Mouse (Mus musculus) lung, adult 2 months (tissue): ENCODE results near the gene Olfr1045.

Experiments used
- CTCF ChIP-seq: fragments of 200-500 bp; IDR thresholded peaks from 2 replicates; pipeline ENCODE4 v1.5.1; 2011; ENCODE audit warnings: mild to moderate bottlenecking, low read length, control low read depth; ENCODE audit not compliant: insufficient read depth
- POLR2A ChIP-seq: fragments of 200-500 bp; IDR thresholded peaks from 2 replicates; pipeline ENCODE4 v1.6.1; 2011; ENCODE audit warnings: low read depth, mild to moderate bottlenecking, control low read depth, low read length, borderline replicate concordance; ENCODE audit errors: extremely low read depth

- TF ChIP-seq CTCF: no peak
- TF ChIP-seq POLR2A: no peak
Measured at GRCm38 (mm10) chr2:86185583-86185982, 17.2 kb downstream of the Olfr1045 start, which contains the start of gene Olfr52.
